In the genomic region with DNA sequence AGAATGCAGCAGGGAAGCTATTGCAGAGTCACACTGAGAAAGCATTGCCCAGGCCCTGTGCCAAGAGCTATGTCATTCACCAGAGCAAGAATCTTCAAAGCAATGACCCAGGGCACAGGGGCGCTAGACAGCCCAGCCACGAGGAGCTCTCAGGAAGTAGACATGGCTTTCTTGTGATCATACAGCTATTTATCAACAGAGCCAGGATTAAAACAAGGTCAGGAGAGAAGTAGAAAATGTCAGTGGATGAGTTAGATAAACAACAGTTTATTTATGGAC, we compare ENCODE assay signal across 1 mouse cellular context.
TF ChIP-seq lines count a peak whose summit lies in the region.

No protein-coding gene starts in this region.

TF ChIP-seq in MEL, 35 proteins besides CTCF, POLR2A, EP300 and RAD21 (continued from another document):
- TF ChIP-seq MYC (IDR thresholded peaks at IDR 0.05; ENCODE audit: low read depth, low read length) (0 out of 2 replicates have a peak, but pooled peaks have one; percentile 29), KAT2A (conservative IDR thresholded peaks at IDR 0.05; ENCODE audit: low read depth, low read length) (no peak), MXI1 (IDR thresholded peaks at IDR 0.05; ENCODE audit: low read depth, low read length) (no peak)
